Mouse (Mus musculus) mesoderm, embryonic 11.5 days (tissue): Measurements from ENCODE around the gene Atrx.

Experiments used
- DNase-seq: peaks from one replicate; pipeline ENCODE4 v3.0.0-alpha.2; 2012; ENCODE audit warnings: low read depth, low spot score

Gene Atrx

DNA sequence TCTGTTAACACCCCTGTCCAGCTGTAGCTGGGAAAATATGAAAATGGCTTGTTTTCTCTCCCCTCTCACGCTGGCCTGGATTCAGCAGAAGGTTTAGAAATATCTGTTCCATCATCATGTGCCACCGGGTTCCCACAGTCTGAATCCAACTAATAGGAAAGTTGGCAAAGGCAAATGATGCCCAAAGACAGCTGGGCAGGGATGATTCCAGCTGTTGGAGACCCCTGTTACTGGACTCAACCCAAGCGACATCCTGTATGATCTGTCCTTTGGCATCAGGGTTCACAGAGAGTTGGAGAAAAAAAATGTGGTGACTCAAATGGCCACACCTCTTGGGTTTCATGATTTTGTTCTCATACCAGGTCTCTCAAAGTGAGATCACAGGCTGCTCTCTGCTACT is 161.3 kb downstream of the Atrx start:
- DNase-seq, result no peak

DNA sequence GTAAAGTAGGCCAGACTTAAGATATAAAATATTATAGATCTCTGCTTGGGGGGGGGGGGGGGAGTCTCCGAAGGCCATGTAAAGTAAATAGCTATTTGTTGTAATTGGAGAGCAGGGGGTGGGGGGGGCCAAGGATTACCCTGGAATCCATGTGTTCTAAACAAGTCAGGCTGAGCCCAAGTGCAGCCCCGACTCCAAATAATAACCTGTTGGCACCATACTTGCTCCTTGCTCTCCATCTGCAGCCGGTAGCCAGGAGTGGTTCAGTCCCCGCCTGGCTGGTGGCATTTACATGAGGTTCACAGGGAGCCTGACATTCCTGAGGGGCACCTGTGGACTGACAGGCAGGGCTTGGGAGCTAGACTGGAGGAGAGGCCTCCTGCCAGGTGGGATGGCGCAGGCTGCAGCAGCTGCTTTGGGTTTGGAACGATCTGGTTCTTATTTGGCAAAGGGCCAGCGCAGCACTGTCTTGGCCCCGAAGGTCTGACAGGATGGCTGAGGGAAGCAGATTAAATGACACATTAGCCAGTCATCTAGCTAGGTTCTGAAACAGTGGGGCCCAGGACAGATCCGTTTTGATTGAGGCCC is 161.9 kb downstream of the Atrx start:
- peak; percentile 33 for DNase-seq

DNA sequence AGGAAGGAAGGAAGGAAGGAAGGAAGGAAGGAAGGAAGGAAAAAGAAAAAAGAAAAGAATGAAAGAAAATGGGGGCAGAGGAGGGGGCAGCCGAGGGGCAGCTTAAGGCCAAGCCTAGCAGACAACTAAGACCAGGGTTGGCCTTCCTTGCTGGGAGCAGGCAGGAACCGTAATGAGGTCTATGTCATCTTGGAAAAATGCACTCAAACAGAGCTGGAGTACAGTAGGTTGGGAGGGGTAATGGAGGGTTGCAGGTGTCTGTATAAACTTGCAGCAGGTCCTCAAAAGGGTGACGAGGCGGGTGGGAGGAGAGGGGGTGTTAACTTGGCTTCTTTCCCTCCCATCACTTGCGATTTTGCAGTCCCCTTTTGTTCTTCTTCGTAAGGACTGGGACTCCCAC is 163.2 kb downstream of the Atrx start:
- no peak for DNase-seq

DNA sequence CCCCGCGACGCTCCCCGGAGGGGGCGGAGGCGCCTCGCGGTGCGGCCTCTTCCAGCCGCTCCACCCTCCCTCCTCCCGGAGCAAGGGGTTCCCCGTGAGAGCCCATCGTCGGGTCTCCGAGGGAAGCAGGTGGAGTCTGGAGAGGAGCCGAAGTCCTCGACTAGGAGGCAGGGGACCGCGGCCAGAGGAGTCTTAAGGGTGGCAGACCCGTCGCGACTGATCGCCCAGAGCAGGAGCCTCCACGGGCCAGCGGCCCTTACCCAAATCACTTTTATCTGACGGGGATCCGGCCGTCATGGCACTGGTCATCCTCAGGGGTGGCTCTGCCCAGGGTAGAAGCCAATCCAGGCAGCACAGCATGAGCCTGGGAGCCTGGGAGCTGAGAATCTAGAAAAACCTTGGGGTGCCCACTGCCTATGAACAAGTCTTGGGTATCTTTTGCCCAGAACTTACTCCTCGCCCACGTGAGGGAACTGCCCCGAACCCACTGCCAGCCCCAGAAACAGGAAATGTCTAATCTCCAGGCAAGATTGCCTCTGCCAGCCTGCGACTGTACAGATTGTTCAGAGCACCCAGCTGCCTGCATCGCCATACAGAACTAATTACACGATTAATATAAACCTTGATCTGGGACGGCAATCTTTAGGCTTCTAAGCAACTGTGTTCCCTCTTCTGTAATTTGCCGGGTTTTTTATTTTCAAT is 164.0 kb downstream of the Atrx start:
- DNase-seq, result no peak

DNA sequence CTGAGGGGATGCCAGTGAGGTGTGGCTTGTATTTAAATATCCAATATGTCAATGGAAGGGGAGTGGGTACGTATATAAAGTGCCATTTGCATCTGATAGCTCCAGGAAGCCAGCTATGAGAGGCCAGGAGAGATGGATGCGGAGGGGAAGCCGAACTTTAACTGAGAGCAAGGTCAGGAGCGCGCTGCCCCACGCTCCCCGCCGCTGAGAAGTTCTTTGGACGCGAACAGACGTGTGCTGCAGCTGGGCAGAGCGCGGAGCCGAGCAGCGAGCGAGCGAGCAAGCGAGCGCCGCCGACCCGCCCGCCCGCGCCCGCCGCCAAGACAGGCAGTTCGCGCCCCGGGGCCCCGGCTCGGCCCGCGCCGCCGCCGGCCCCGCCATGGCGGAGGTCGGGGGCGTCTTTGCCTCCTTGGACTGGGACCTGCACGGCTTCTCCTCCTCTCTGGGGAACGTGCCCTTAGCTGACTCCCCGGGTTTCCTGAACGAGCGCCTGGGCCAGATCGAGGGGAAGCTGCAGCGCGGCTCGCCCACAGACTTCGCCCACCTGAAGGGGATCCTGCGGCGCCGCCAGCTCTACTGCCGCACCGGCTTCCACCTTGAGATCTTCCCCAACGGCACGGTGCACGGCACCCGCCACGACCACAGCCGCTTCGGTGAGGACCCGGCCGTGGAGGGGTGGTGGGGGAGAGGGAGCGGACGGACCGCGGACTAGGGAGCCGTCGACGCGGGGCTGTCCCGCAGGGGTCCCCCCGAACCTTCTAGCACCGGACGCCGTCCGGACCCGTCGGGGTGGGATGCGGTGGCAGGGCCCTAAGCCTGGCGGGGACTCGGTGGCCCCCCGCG is 164.8 kb downstream of the Atrx start, which contains the start of gene Fgf16:
Gene Fgf16, plus strand, starts transcription at position 118 of the 843 bp plus-strand sequence.
- no peak for DNase-seq

DNA sequence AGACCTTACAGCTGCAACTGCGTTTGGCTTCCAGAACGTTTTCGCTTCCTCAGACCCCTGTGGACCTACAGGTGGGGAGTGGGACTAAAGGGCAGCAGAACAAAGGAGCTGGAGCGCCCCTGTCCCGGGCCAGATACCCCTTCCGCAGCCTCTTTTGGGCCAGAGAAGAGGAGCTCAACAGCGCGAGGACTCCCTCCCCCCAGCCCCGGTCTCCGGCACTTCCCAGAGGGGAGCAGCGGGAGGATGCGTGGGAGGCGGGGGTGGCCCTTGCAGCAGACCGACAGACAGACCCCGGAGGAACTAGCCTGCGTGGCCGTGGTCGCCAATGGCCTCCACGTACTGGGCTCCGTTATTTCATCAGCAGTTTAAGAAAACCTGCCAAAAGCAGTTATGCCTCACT is 165.6 kb downstream of the Atrx start:
- no peak for DNase-seq

DNA sequence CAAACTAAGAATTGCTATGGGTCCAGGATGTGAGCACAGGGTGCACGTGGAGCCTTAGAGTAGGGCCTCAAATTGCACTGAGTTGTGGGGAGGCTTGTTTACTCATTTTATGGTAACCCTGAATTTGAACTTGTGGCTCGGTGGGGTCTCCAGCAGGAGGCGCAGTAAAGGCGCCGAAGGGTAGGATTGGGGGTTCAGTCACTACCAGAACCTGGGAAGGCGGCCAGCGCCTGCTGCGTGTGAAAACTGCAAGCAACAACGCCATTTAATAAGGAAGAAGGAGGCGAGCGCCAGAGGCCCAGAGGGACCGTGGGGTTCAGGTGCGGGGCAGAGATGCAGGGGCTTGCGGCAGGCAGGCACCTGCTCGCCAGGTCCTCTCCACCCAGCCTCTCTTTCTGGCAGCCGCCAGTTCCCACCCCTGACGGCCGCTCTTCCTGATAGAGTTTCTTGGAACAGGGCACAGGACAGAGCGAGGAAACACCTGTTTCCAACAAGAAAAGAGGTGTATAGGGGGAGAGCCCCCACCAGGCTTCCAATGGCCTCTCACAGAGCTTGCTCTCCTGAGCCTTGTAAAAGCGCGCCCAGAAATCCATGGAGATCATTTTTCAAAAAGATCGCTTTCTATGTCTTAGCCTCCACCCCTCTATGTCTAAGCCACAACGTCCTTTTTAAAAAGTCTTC is 166.2 kb downstream of the Atrx start:
- no peak for DNase-seq
